Mouse (Mus musculus): Measurements from ENCODE around the gene Slc44a5.
"Not testable (repeated sequence)": the region's sequence is repeated elsewhere in the genome, so short reads cannot be mapped to it uniquely, and the experiment has no call there.

The Slc44a5 gene

GRCm38 (mm10) chr3:154215779-154216178, 242.5 kb downstream of the Slc44a5 start:
- DNase-seq (ENCODE audit: low spot score in 2 of 2): no peak

- DNase-seq (ENCODE audit: low spot score in 2 of 2): no peak
Measured at GRCm38 (mm10) chr3:154222141-154222591, 248.9 kb downstream of the Slc44a5 start.

GRCm38 (mm10) chr3:154222688-154223087, 249.5 kb downstream of the Slc44a5 start:
- DNase-seq (ENCODE audit: low spot score in 2 of 2): no peak

GRCm38 (mm10) chr3:154226100-154226752, 253.0 kb downstream of the Slc44a5 start:
- peak; percentile 75 to 87 for DNase-seq (ENCODE audit: low spot score in 2 of 2)

- no peak for DNase-seq (ENCODE audit: low spot score in 2 of 2)
Measured at GRCm38 (mm10) chr3:154244932-154245331, 271.7 kb downstream of the Slc44a5 start.

- no peak for DNase-seq (ENCODE audit: low spot score in 2 of 2)
Measured at GRCm38 (mm10) chr3:154251486-154251885, 278.2 kb downstream of the Slc44a5 start.

- no peak for DNase-seq (ENCODE audit: low spot score in 2 of 2)
Measured at GRCm38 (mm10) chr3:154252219-154252618, 279.0 kb downstream of the Slc44a5 start.

- not testable (repeated sequence) for DNase-seq (ENCODE audit: low spot score in 2 of 2)
Measured at GRCm38 (mm10) chr3:154254187-154254586, 281.0 kb downstream of the Slc44a5 start.

- no peak for DNase-seq (ENCODE audit: low spot score in 2 of 2)
Measured at GRCm38 (mm10) chr3:154257312-154257711, 284.1 kb downstream of the Slc44a5 start.

- no peak for DNase-seq (ENCODE audit: low spot score in 2 of 2)
Measured at GRCm38 (mm10) chr3:154268313-154268712, 295.1 kb downstream of the Slc44a5 start.

- peak; percentile 79 to 86 for DNase-seq (ENCODE audit: low spot score in 2 of 2)
Measured at GRCm38 (mm10) chr3:154269757-154270366, 296.6 kb downstream of the Slc44a5 start.

GRCm38 (mm10) chr3:154274681-154275080, 301.4 kb downstream of the Slc44a5 start:
- DNase-seq (ENCODE audit: low spot score in 2 of 2): no peak

GRCm38 (mm10) chr3:154284260-154284659, 311.0 kb downstream of the Slc44a5 start:
- DNase-seq (ENCODE audit: low spot score in 2 of 2): no peak

GRCm38 (mm10) chr3:154285351-154285750, 312.1 kb downstream of the Slc44a5 start:
- no peak for DNase-seq (ENCODE audit: low spot score in 2 of 2)

- no peak for DNase-seq (ENCODE audit: low spot score in 2 of 2)
Measured at GRCm38 (mm10) chr3:154287217-154287616, 314.0 kb downstream of the Slc44a5 start.

GRCm38 (mm10) chr3:154288429-154289069, 315.3 kb downstream of the Slc44a5 start:
- DNase-seq (ENCODE audit: low spot score in 2 of 2): no peak

GRCm38 (mm10) chr3:154290351-154290750, 317.1 kb downstream of the Slc44a5 start:
- no peak for DNase-seq (ENCODE audit: low spot score in 2 of 2)

- DNase-seq (ENCODE audit: low spot score in 2 of 2): no peak
Measured at GRCm38 (mm10) chr3:154292126-154292525, 318.9 kb downstream of the Slc44a5 start.

GRCm38 (mm10) chr3:154293839-154294490, 320.7 kb downstream of the Slc44a5 start:
- DNase-seq (ENCODE audit: low spot score in 2 of 2): peak; percentile 30 to 54

- DNase-seq (ENCODE audit: low spot score in 2 of 2): no peak
Measured at GRCm38 (mm10) chr3:154294924-154295834, 321.9 kb downstream of the Slc44a5 start.

GRCm38 (mm10) chr3:154297499-154297898, 324.3 kb downstream of the Slc44a5 start:
- no peak for DNase-seq (ENCODE audit: low spot score in 2 of 2)

All from frontal cortex, postnatal 36 days (tissue).